Mouse (Mus musculus): ENCODE measurements around the gene Zmynd8. TPM values are rescaled to one million over a fixed set of nuclear protein-coding genes. Genes with fewer than 3 reads are reported as not detected.

Zmynd8 gene
- polyA plus RNA-seq, 1 experiment from 2014 or later = 57.0 TPM

GRCm38 (mm10) chr2:165791657-165792056, 107.2 kb downstream of the Zmynd8 start:
- H3K4me2 ChIP-seq = no peak overlapping the region

GRCm38 (mm10) chr2:165791026-165791425, 107.8 kb downstream of the Zmynd8 start:
- Histone ChIP-seq H3K4me3 (replicated peaks) (no peak overlapping the region), H3K36me3 (peaks cover 93% of the 10 kb centered on the region), H3K4me2 (no peak overlapping the region), H3K27me3 (no peaks in the 10 kb centered on the region), H3K27ac (no peak overlapping the region), H3K9ac (replicated peaks) (no peak overlapping the region), H3K9me3 (no peaks in the 10 kb centered on the region), H3K4me1 (replicated peaks) (no peaks in the 10 kb centered on the region)
- no peak for ATAC-seq (ENCODE audit: insufficient number of reproducible peaks, insufficient read depth, low FRiP score, low TSS enrichment, low read depth)
- WGBS = 74% methylated on average over 7 of the region's 7 CpGs

More at GRCm38 (mm10) chr2:165791657-165792056, 107.2 kb downstream of the Zmynd8 start:
- WGBS = 71% methylated on average over 9 of the region's 9 CpGs
- H3K9ac ChIP-seq (replicated peaks) = no peak overlapping the region
- H3K27me3 ChIP-seq = no peaks in the 10 kb centered on the region
- no peaks in the 10 kb centered on the region for H3K4me1 ChIP-seq (replicated peaks)
- H3K4me3 ChIP-seq (replicated peaks) = no peak overlapping the region
- peaks cover 94% of the 10 kb centered on the region for H3K36me3 ChIP-seq
- no peak for ATAC-seq (ENCODE audit: insufficient number of reproducible peaks, insufficient read depth, low FRiP score, low TSS enrichment, low read depth)
- H3K27ac ChIP-seq = no peak overlapping the region
- no peaks in the 10 kb centered on the region for H3K9me3 ChIP-seq

- WGBS = 91% methylated on average over 3 of the region's 3 CpGs
- H3K27me3 ChIP-seq = no peaks in the 10 kb centered on the region
- no peak overlapping the region for H3K27ac ChIP-seq
- H3K9me3 ChIP-seq = no peaks in the 10 kb centered on the region
- ATAC-seq (ENCODE audit: insufficient number of reproducible peaks, insufficient read depth, low FRiP score, low TSS enrichment, low read depth) = no peak
- no peak overlapping the region for H3K4me2 ChIP-seq
- H3K4me1 ChIP-seq (replicated peaks) = no peaks in the 10 kb centered on the region
- H3K36me3 ChIP-seq = peaks cover 97% of the 10 kb centered on the region
- no peak overlapping the region for H3K4me3 ChIP-seq (replicated peaks)
- no peak overlapping the region for H3K9ac ChIP-seq (replicated peaks)
Observed at GRCm38 (mm10) chr2:165789667-165790066, 109.1 kb downstream of the Zmynd8 start.

- H3K27ac ChIP-seq = no peak overlapping the region
- no peak overlapping the region for H3K9ac ChIP-seq (replicated peaks)
- no peaks in the 10 kb centered on the region for H3K4me1 ChIP-seq (replicated peaks)
- H3K36me3 ChIP-seq = peaks cover 96% of the 10 kb centered on the region
- no peaks in the 10 kb centered on the region for H3K9me3 ChIP-seq
- WGBS = 93% methylated on average over 9 of the region's 9 CpGs
- H3K27me3 ChIP-seq = no peaks in the 10 kb centered on the region
- no peak for ATAC-seq (ENCODE audit: insufficient number of reproducible peaks, insufficient read depth, low FRiP score, low TSS enrichment, low read depth)
- no peak overlapping the region for H3K4me2 ChIP-seq
- no peak overlapping the region for H3K4me3 ChIP-seq (replicated peaks)
Observed at GRCm38 (mm10) chr2:165788796-165789195, 110.0 kb downstream of the Zmynd8 start.

- WGBS = 84% methylated on average over 11 of the region's 11 CpGs
- no peak overlapping the region for H3K27ac ChIP-seq
- peaks cover 95% of the 10 kb centered on the region for H3K36me3 ChIP-seq
- H3K4me1 ChIP-seq (replicated peaks) = no peaks in the 10 kb centered on the region
- no peak overlapping the region for H3K9ac ChIP-seq (replicated peaks)
- H3K9me3 ChIP-seq = no peaks in the 10 kb centered on the region
- no peak overlapping the region for H3K4me3 ChIP-seq (replicated peaks)
- H3K4me2 ChIP-seq = no peak overlapping the region
- ATAC-seq (ENCODE audit: insufficient number of reproducible peaks, insufficient read depth, low FRiP score, low TSS enrichment, low read depth) = no peak
- no peaks in the 10 kb centered on the region for H3K27me3 ChIP-seq
Observed at GRCm38 (mm10) chr2:165788005-165788404, 110.8 kb downstream of the Zmynd8 start.

- peaks cover 91% of the 10 kb centered on the region for H3K36me3 ChIP-seq
- no peaks in the 10 kb centered on the region for H3K9me3 ChIP-seq
- no peaks in the 10 kb centered on the region for H3K27me3 ChIP-seq
- H3K9ac ChIP-seq (replicated peaks) = no peak overlapping the region
- WGBS = 82% methylated on average over 1 of the region's 1 CpGs
- H3K4me3 ChIP-seq (replicated peaks) = no peak overlapping the region
- H3K27ac ChIP-seq = no peak overlapping the region
- ATAC-seq (ENCODE audit: insufficient number of reproducible peaks, insufficient read depth, low FRiP score, low TSS enrichment, low read depth) = no peak
- H3K4me2 ChIP-seq = no peak overlapping the region
- peaks cover 3% of the 10 kb centered on the region for H3K4me1 ChIP-seq (replicated peaks)
Observed at GRCm38 (mm10) chr2:165786467-165786866, 112.3 kb downstream of the Zmynd8 start.

- no peak for ATAC-seq (ENCODE audit: insufficient number of reproducible peaks, insufficient read depth, low FRiP score, low TSS enrichment, low read depth)
- no peak overlapping the region for H3K27ac ChIP-seq
- H3K4me1 ChIP-seq (replicated peaks) = peaks cover 5% of the 10 kb centered on the region
- H3K4me2 ChIP-seq = no peak overlapping the region
- H3K36me3 ChIP-seq = peaks cover 83% of the 10 kb centered on the region
- H3K27me3 ChIP-seq = no peaks in the 10 kb centered on the region
- WGBS = 91% methylated on average over 20 of the region's 20 CpGs
- H3K9me3 ChIP-seq = no peaks in the 10 kb centered on the region
- no peak overlapping the region for H3K4me3 ChIP-seq (replicated peaks)
- no peak overlapping the region for H3K9ac ChIP-seq (replicated peaks)
Observed at GRCm38 (mm10) chr2:165785312-165786036, 113.3 kb downstream of the Zmynd8 start.

GRCm38 (mm10) chr2:165782324-165782723, 116.5 kb downstream of the Zmynd8 start:
- Histone ChIP-seq H3K36me3 (peaks cover 54% of the 10 kb centered on the region), H3K27me3 (no peaks in the 10 kb centered on the region), H3K4me3 (replicated peaks) (no peak overlapping the region), H3K4me2 (no peak overlapping the region), H3K27ac (no peak overlapping the region), H3K4me1 (replicated peaks) (peaks cover 9% of the 10 kb centered on the region), H3K9ac (replicated peaks) (no peak overlapping the region), H3K9me3 (no peaks in the 10 kb centered on the region)
- 39% methylated on average over 5 of the region's 5 CpGs for WGBS
- ATAC-seq (ENCODE audit: insufficient number of reproducible peaks, insufficient read depth, low FRiP score, low TSS enrichment, low read depth) = 0 out of 2 replicates have a peak, but pooled peaks have one; percentile 39

- ATAC-seq (ENCODE audit: insufficient number of reproducible peaks, insufficient read depth, low FRiP score, low TSS enrichment, low read depth) = no peak
- Histone ChIP-seq H3K9ac (replicated peaks) (no peak overlapping the region), H3K4me1 (replicated peaks) (peaks cover 9% of the 10 kb centered on the region), H3K4me2 (no peak overlapping the region), H3K27me3 (no peaks in the 10 kb centered on the region), H3K9me3 (peaks cover 3% of the 10 kb centered on the region; the same call in 1 of the 2 replicates), H3K36me3 (peaks cover 22% of the 10 kb centered on the region), H3K27ac (no peak overlapping the region), H3K4me3 (replicated peaks) (no peak overlapping the region)
- 27% methylated on average over 6 of the region's 6 CpGs for WGBS
Observed at GRCm38 (mm10) chr2:165778927-165779326, 119.9 kb downstream of the Zmynd8 start.

- 30% methylated on average over 10 of the region's 10 CpGs for WGBS
- H3K4me2 ChIP-seq = no peak overlapping the region
- peaks cover 16% of the 10 kb centered on the region for H3K4me1 ChIP-seq (replicated peaks)
- H3K27me3 ChIP-seq = no peaks in the 10 kb centered on the region
- H3K9ac ChIP-seq (replicated peaks) = no peak overlapping the region
- H3K27ac ChIP-seq = peak overlapping the region; percentile 59
- ATAC-seq (ENCODE audit: insufficient number of reproducible peaks, insufficient read depth, low FRiP score, low TSS enrichment, low read depth) = peak; percentile 14
- 0 out of 2 replicates have a peak, but pooled peaks cover 3% of the 10 kb centered on the region for H3K36me3 ChIP-seq
- H3K4me3 ChIP-seq (replicated peaks) = no peak overlapping the region
- H3K9me3 ChIP-seq = peaks cover 3% of the 10 kb centered on the region; the same call in 1 of the 2 replicates
Observed at GRCm38 (mm10) chr2:165769375-165769948, 129.4 kb downstream of the Zmynd8 start.

GRCm38 (mm10) chr2:165768805-165769358, 129.9 kb downstream of the Zmynd8 start:
- WGBS = 56% methylated on average over 10 of the region's 11 CpGs
- 0 out of 2 replicates have a peak, but pooled peaks have one; percentile 3 for ATAC-seq (ENCODE audit: insufficient number of reproducible peaks, insufficient read depth, low FRiP score, low TSS enrichment, low read depth)
- Histone ChIP-seq H3K4me1 (replicated peaks) (peaks cover 16% of the 10 kb centered on the region), H3K27ac (peak overlapping the region; percentile 59), H3K4me2 (no peak overlapping the region), H3K9me3 (no peaks in the 10 kb centered on the region), H3K4me3 (replicated peaks) (no peak overlapping the region), H3K9ac (replicated peaks) (no peak overlapping the region; the same call in 1 of the 2 replicates), H3K36me3 (0 out of 2 replicates have a peak, but pooled peaks cover 4% of the 10 kb centered on the region), H3K27me3 (no peaks in the 10 kb centered on the region)

All from limb, embryonic 12.5 days (tissue).